Comparison of ENCODE assay signal across 7 mouse cellular contexts in the genomic region with DNA sequence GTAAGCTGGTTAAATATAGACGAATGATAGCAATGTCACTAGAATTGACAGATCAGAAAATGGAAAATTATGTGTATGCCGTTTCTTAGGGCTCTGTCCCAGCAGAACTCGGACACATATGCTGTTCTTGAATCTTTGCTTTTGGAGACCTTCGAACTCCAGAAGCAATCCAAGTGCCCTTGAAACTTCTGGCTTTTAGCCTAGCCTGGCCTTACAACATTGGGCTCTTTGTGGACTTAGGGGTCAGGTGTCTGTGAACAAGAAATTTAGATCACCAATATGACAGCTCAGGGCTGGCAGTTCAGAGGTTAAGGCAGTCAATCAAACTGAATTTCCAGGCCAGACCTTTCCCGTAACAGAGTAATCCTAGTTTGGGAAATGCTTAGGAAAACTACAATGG. TPM values are rescaled to one million over a fixed set of nuclear protein-coding genes. Genes with fewer than 3 reads are reported as not detected.
DNase-seq lines count a peak whose midpoint lies in the region; ATAC-seq and TF ChIP-seq lines count a peak whose summit lies in the region.

No protein-coding gene starts in this region.

- peak overlapping the region; percentile 90 for H3K9ac ChIP-seq in lung, embryonic 15.5 days
- H3K9ac ChIP-seq in forebrain, embryonic 14.5 days (ENCODE audit: low read length) = peak overlapping the region; percentile 87
- peak overlapping the region; percentile 89; the same call in 1 of the 2 replicates for H3K9ac ChIP-seq in limb, embryonic 14.5 days (ENCODE audit: low read depth, low read length, severe bottlenecking)
- H3K9ac ChIP-seq in stomach, embryonic 16.5 days (ENCODE audit: low read length) = peak overlapping the region; percentile 94

- WGBS in lung, embryonic 15.5 days = 42% methylated on average over 5 of the region's 5 CpGs
- 62% methylated on average over 5 of the region's 5 CpGs for WGBS in forebrain, embryonic 14.5 days
- WGBS in limb, embryonic 14.5 days = 62% methylated on average over 5 of the region's 5 CpGs
- WGBS in stomach, embryonic 16.5 days = 54% methylated on average over 5 of the region's 5 CpGs
- 82% methylated on average over 5 of the region's 5 CpGs for WGBS in thymus, adult 2 months

- H3K4me3 ChIP-seq in lung, embryonic 15.5 days = peak overlapping the region; percentile 89
- H3K4me3 ChIP-seq in forebrain, embryonic 14.5 days (ENCODE audit: low read depth, low read length) = peak overlapping the region; percentile 90
- H3K4me3 ChIP-seq in limb, embryonic 14.5 days (replicated peaks; ENCODE audit: low read length) = peak overlapping the region; percentile 91
- peak overlapping the region; percentile 90 for H3K4me3 ChIP-seq in stomach, embryonic 16.5 days (replicated peaks; ENCODE audit: low read length)
- no peak overlapping the region for H3K4me3 ChIP-seq in thymus, adult 2 months (ENCODE audit: control insufficient read depth, insufficient read depth, low read length)

- no peaks in the 10 kb centered on the region for H3K36me3 ChIP-seq in lung, embryonic 15.5 days
- no peaks in the 10 kb centered on the region for H3K36me3 ChIP-seq in forebrain, embryonic 14.5 days (ENCODE audit: control insufficient read depth, insufficient read depth, low read length)
- H3K36me3 ChIP-seq in limb, embryonic 14.5 days (ENCODE audit: control insufficient read depth, insufficient read depth, low read length) = no peaks in the 10 kb centered on the region
- no peaks in the 10 kb centered on the region for H3K36me3 ChIP-seq in stomach, embryonic 16.5 days (ENCODE audit: control insufficient read depth, insufficient read depth, low read length)
- no peaks in the 10 kb centered on the region for H3K36me3 ChIP-seq in thymus, adult 2 months (ENCODE audit: control insufficient read depth, insufficient read depth, low read length)

- no peaks in the 10 kb centered on the region for H3K27me3 ChIP-seq in lung, embryonic 15.5 days
- no peaks in the 10 kb centered on the region for H3K27me3 ChIP-seq in forebrain, embryonic 14.5 days (replicated peaks; ENCODE audit: control insufficient read depth, insufficient read depth, low read length)
- H3K27me3 ChIP-seq in limb, embryonic 14.5 days (ENCODE audit: control insufficient read depth, insufficient read depth, low read length) = no peaks in the 10 kb centered on the region
- H3K27me3 ChIP-seq in stomach, embryonic 16.5 days (ENCODE audit: control insufficient read depth, insufficient read depth, low read length) = no peaks in the 10 kb centered on the region
- no peaks in the 10 kb centered on the region for H3K27me3 ChIP-seq in thymus, adult 2 months (ENCODE audit: control insufficient read depth, insufficient read depth, low read length)

- DNase-seq in lung, postnatal 4 days = no peak
- no peak for DNase-seq in forebrain, embryonic 14.5 days (ENCODE audit: low spot score)
- DNase-seq in limb, embryonic 14.5 days (ENCODE audit: low spot score) = no peak
- no peak for DNase-seq in thymus, adult 2 months
- DNase-seq in left cerebral cortex, adult 8-10 months (ENCODE audit: low spot score in 2 of 2) = no peak

- H3K9me3 ChIP-seq in lung, embryonic 15.5 days = no peaks in the 10 kb centered on the region
- no peaks in the 10 kb centered on the region for H3K9me3 ChIP-seq in forebrain, embryonic 14.5 days (replicated peaks; ENCODE audit: control insufficient read depth, low read length)
- no peaks in the 10 kb centered on the region for H3K9me3 ChIP-seq in limb, embryonic 14.5 days (ENCODE audit: control insufficient read depth, low read length)
- H3K9me3 ChIP-seq in stomach, embryonic 16.5 days (replicated peaks; ENCODE audit: control insufficient read depth, low read length) = no peaks in the 10 kb centered on the region

- no peak overlapping the region for H3K27ac ChIP-seq in lung, embryonic 15.5 days
- H3K27ac ChIP-seq in forebrain, embryonic 14.5 days (ENCODE audit: low read depth, low read length) = no peak overlapping the region
- H3K27ac ChIP-seq in limb, embryonic 14.5 days (replicated peaks; ENCODE audit: low read depth, low read length) = no peak overlapping the region
- no peak overlapping the region for H3K27ac ChIP-seq in stomach, embryonic 16.5 days (ENCODE audit: low read length)
- H3K27ac ChIP-seq in thymus, adult 2 months (ENCODE audit: control insufficient read depth, insufficient read depth, low read length) = no peak overlapping the region

- H3K4me2 ChIP-seq in lung, embryonic 15.5 days = peak overlapping the region; percentile 93
- peak overlapping the region; percentile 90 for H3K4me2 ChIP-seq in forebrain, embryonic 14.5 days (ENCODE audit: low read length)
- peak overlapping the region; percentile 79 for H3K4me2 ChIP-seq in limb, embryonic 14.5 days (replicated peaks; ENCODE audit: low read depth, low read length, severe bottlenecking)
- H3K4me2 ChIP-seq in stomach, embryonic 16.5 days (ENCODE audit: low read depth, low read length) = peak overlapping the region; percentile 83

- no peak for TF ChIP-seq POLR2A in limb, embryonic 14.5 days (IDR thresholded peaks at IDR 0.05; ENCODE audit: borderline replicate concordance, extremely low read depth, insufficient read depth, insufficient read length)
- no peak for TF ChIP-seq POLR2A in thymus, adult 2 months (IDR thresholded peaks at IDR 0.05; ENCODE audit: control insufficient read depth, extremely low read depth, insufficient read depth, low read length, poor library complexity)

- ATAC-seq in lung, embryonic 15.5 days (ENCODE audit: borderline replicate concordance, extremely low read depth, low FRiP score, low TSS enrichment) = no peak
- ATAC-seq in forebrain, embryonic 14.5 days = no peak
- ATAC-seq in limb, embryonic 14.5 days (ENCODE audit: low FRiP score, low read depth) = no peak
- no peak for ATAC-seq in stomach, embryonic 16.5 days (ENCODE audit: insufficient read depth, low FRiP score)

- no peak for TF ChIP-seq CTCF in thymus, adult 2 months (IDR thresholded peaks at IDR 0.05; ENCODE audit: borderline replicate concordance, control insufficient read depth, extremely low read depth, insufficient read depth, low read length, poor library complexity)

- peaks cover 22% of the 10 kb centered on the region for H3K4me1 ChIP-seq in lung, embryonic 15.5 days
- H3K4me1 ChIP-seq in forebrain, embryonic 14.5 days (ENCODE audit: control insufficient read depth, insufficient read depth, low read length) = peaks cover 20% of the 10 kb centered on the region; the same call in 1 of the 2 replicates
- H3K4me1 ChIP-seq in limb, embryonic 14.5 days (ENCODE audit: control insufficient read depth, insufficient read depth, low read length) = peaks cover 14% of the 10 kb centered on the region
- peaks cover 16% of the 10 kb centered on the region; the same call in 1 of the 2 replicates for H3K4me1 ChIP-seq in stomach, embryonic 16.5 days (ENCODE audit: control insufficient read depth, insufficient read depth, low read length)
- H3K4me1 ChIP-seq in thymus, adult 2 months (replicated peaks; ENCODE audit: control insufficient read depth, insufficient read depth, low read length) = peaks cover 15% of the 10 kb centered on the region

RNA-seq across cellular contexts. Expression of gene Gan, which starts 1.1 kb away (rescaled TPM):
- 2.1 and 2.3 TPM in 2 replicates for polyA plus RNA-seq in lung, embryonic 15.5 days (2015; fragmentation: Nextera tagmentation; extraction: Ambion mirVana)
- polyA plus RNA-seq in forebrain, embryonic 14.5 days (2014; fragmentation: Nextera tagmentation; extraction: Ambion mirVana) = 3.3 and 4.4 TPM in 2 replicates
- polyA plus RNA-seq in limb, embryonic 14.5 days (2012; rRNA removed) = 7.6 and 8.2 TPM in 2 replicates
- 3.5 and 3.6 TPM in 2 replicates for polyA plus RNA-seq in limb, embryonic 14.5 days (2014; fragmentation: Nextera tagmentation; extraction: Ambion mirVana)
- 2.2 TPM in 2 replicates for polyA plus RNA-seq in stomach, embryonic 16.5 days (2015; fragmentation: Nextera tagmentation; extraction: Ambion mirVana)
- polyA plus RNA-seq in thymus, adult 2 months (2012; rRNA removed) = 6.3 and 7.1 TPM in 2 replicates
- 10 to 100 TPM; 17.0 to 18.2 (median 17.5) TPM for total RNA-seq in left cerebral cortex, adult 8-10 months (2022)
